Mouse (Mus musculus) hindbrain, postnatal 0 days (tissue): ENCODE measurements at regions not wholly inside any gene's neighbourhood (a gene's known extent, or its start where the extent isn't known, plus 50 kb on each side); places are given as distances from the start of the nearest gene placed in this dataset.

ENCODE experiments used
- ATAC-seq: fragments of 200-750 bp; cut with Nextera tagmentation; 2 replicates; pipeline ENCODE4 v1.8.0; 2017; ENCODE audit warnings: mild to moderate bottlenecking, moderate TSS enrichment, moderate library complexity
- DNase-seq: peaks from one replicate; pipeline ENCODE4 v3.0.0-alpha.2; 2015; ENCODE audit warnings: low spot score
- H3K27ac ChIP-seq: fragments of 300-500 bp; sonication (generic); 2 replicates; pipeline ENCODE4 v1.5.1; 2014; ENCODE audit warnings: mild to moderate bottlenecking
- H3K27me3 ChIP-seq: fragments of 300-500 bp; sonication (generic); 2 replicates; pipeline ENCODE4 v1.6.1; 2014; ENCODE audit warnings: low read length, mixed read lengths; ENCODE audit not compliant: insufficient read depth
- H3K36me3 ChIP-seq: fragments of 300-500 bp; sonication (generic); 2 replicates; pipeline ENCODE4 v1.6.1; 2014; ENCODE audit warnings: low read length, mixed read lengths; ENCODE audit not compliant: insufficient read depth
- H3K4me1 ChIP-seq: fragments of 300-500 bp; sonication (generic); 2 replicates; pipeline ENCODE4 v1.6.1; 2014; ENCODE audit warnings: antibody characterized with exemption, low read length, mixed read lengths; ENCODE audit not compliant: insufficient read depth
- H3K4me2 ChIP-seq: fragments of 300-500 bp; sonication (generic); 2 replicates; pipeline ENCODE4 v1.6.1; 2014; ENCODE audit warnings: low read depth, mild to moderate bottlenecking, low read length, moderate library complexity, mixed read lengths
- H3K4me3 ChIP-seq: fragments of 300-500 bp; sonication (generic); 2 replicates; pipeline ENCODE4 v1.5.1; 2014; ENCODE audit warnings: low read length
- H3K9ac ChIP-seq: fragments of 300-500 bp; sonication (generic); replicated peaks from 2 replicates; pipeline ENCODE4 v1.6.1; 2014; ENCODE audit warnings: mild to moderate bottlenecking, low read length, moderate library complexity, mixed read lengths
- H3K9me3 ChIP-seq: fragments of 300-500 bp; sonication (generic); 2 replicates; pipeline ENCODE4 v1.6.1; 2016; ENCODE audit warnings: low read length, mixed read lengths
- CTCF ChIP-seq: IDR thresholded peaks from 2 replicates; pipeline ENCODE4 v1.5.1; 2016; ENCODE audit warnings: antibody characterized with exemption, control low read depth, low read depth
- WGBS: fragments of 180-500 bp; shearing (Covaris S2); extraction: QIAGEN DNeasy Blood & Tissue Kit; methylation state at CpG from one replicate; pipeline ENCODE4 v1.1.7; 2014; 5-methylcytosine and 5-hydroxymethylcytosine counted together

GRCm38 (mm10) chr3:80255304-80255703 is 371.0 kb downstream of the Fam198b start:
- H3K27me3 ChIP-seq: no peaks in the 10 kb centered on the region
- ATAC-seq (no peak), DNase-seq (no peak)
- H3K4me2 ChIP-seq: no peak overlapping the region
- no peaks in the 10 kb centered on the region for H3K36me3 ChIP-seq
- H3K4me1 ChIP-seq: no peaks in the 10 kb centered on the region
- H3K9ac ChIP-seq: no peak overlapping the region
- 87% methylated on average over 3 of the region's 3 CpGs for WGBS
- H3K9me3 ChIP-seq: no peaks in the 10 kb centered on the region
- H3K4me3 ChIP-seq: no peak overlapping the region
- no peak for TF ChIP-seq CTCF
- no peak overlapping the region for H3K27ac ChIP-seq

- WGBS: 78% methylated on average over 3 of the region's 3 CpGs
- Histone ChIP-seq H3K27me3 (no peaks in the 10 kb centered on the region), H3K4me2 (no peak overlapping the region), H3K27ac (no peak overlapping the region), H3K9ac (no peak overlapping the region), H3K4me1 (no peaks in the 10 kb centered on the region), H3K9me3 (no peaks in the 10 kb centered on the region), H3K4me3 (no peak overlapping the region), H3K36me3 (no peaks in the 10 kb centered on the region)
- ATAC-seq (no peak), DNase-seq (no peak)
- TF ChIP-seq CTCF: no peak
Measured at GRCm38 (mm10) chr3:80256383-80256782, 372.1 kb downstream of the Fam198b start.

GRCm38 (mm10) chr3:80263095-80263494 is 378.8 kb downstream of the Fam198b start:
- Histone ChIP-seq H3K36me3 (no peaks in the 10 kb centered on the region), H3K4me3 (no peak overlapping the region), H3K27ac (no peak overlapping the region), H3K4me2 (no peak overlapping the region), H3K27me3 (no peaks in the 10 kb centered on the region), H3K9ac (no peak overlapping the region), H3K4me1 (no peaks in the 10 kb centered on the region), H3K9me3 (no peaks in the 10 kb centered on the region)
- 66% methylated on average over 2 of the region's 2 CpGs for WGBS
- ATAC-seq (no peak), DNase-seq (no peak)
- TF ChIP-seq CTCF: no peak

- no peaks in the 10 kb centered on the region for H3K27me3 ChIP-seq
- no peaks in the 10 kb centered on the region for H3K4me1 ChIP-seq
- 85% methylated on average over 1 of the region's 1 CpGs for WGBS
- no peak for ATAC-seq
- H3K27ac ChIP-seq: no peak overlapping the region
- DNase-seq: no peak
- H3K36me3 ChIP-seq: no peaks in the 10 kb centered on the region
- H3K4me2 ChIP-seq: no peak overlapping the region
- no peak for TF ChIP-seq CTCF
- no peaks in the 10 kb centered on the region for H3K9me3 ChIP-seq
- H3K4me3 ChIP-seq: no peak overlapping the region
- H3K9ac ChIP-seq: no peak overlapping the region
Measured at GRCm38 (mm10) chr3:80284656-80285055, 400.3 kb downstream of the Fam198b start.

GRCm38 (mm10) chr3:80285246-80285645 is 400.9 kb downstream of the Fam198b start:
- no peaks in the 10 kb centered on the region for H3K36me3 ChIP-seq

GRCm38 (mm10) chr3:80293485-80293884 is 409.2 kb downstream of the Fam198b start:
- WGBS: 67% methylated on average over 4 of the region's 4 CpGs
- Histone ChIP-seq H3K27ac (no peak overlapping the region), H3K4me1 (no peaks in the 10 kb centered on the region), H3K9ac (no peak overlapping the region), H3K4me2 (no peak overlapping the region), H3K36me3 (no peaks in the 10 kb centered on the region), H3K9me3 (no peaks in the 10 kb centered on the region), H3K27me3 (no peaks in the 10 kb centered on the region), H3K4me3 (no peak overlapping the region)
- TF ChIP-seq CTCF: no peak
- ATAC-seq (0 out of 2 replicates have a peak, but pooled peaks have one; percentile 40), DNase-seq (no peak)

More at GRCm38 (mm10) chr3:80285246-80285645, 400.9 kb downstream of the Fam198b start:
- no peak for TF ChIP-seq CTCF
- DNase-seq (no peak), ATAC-seq (no peak)
- no peak overlapping the region for H3K27ac ChIP-seq
- H3K4me1 ChIP-seq: no peaks in the 10 kb centered on the region
- H3K4me3 ChIP-seq: no peak overlapping the region
- no peak overlapping the region for H3K9ac ChIP-seq
- no peak overlapping the region for H3K4me2 ChIP-seq
- H3K9me3 ChIP-seq: no peaks in the 10 kb centered on the region
- no peaks in the 10 kb centered on the region for H3K27me3 ChIP-seq
- 85% methylated on average over 3 of the region's 3 CpGs for WGBS

GRCm38 (mm10) chr3:80307632-80308031 is 423.3 kb downstream of the Fam198b start:
- Histone ChIP-seq H3K9me3 (no peaks in the 10 kb centered on the region), H3K4me2 (no peak overlapping the region), H3K36me3 (no peaks in the 10 kb centered on the region), H3K27ac (no peak overlapping the region), H3K4me3 (no peak overlapping the region), H3K9ac (no peak overlapping the region), H3K4me1 (no peaks in the 10 kb centered on the region), H3K27me3 (no peaks in the 10 kb centered on the region)
- WGBS: 72% methylated on average over 4 of the region's 4 CpGs
- DNase-seq (no peak), ATAC-seq (no peak)
- TF ChIP-seq CTCF: no peak
